Mouse (Mus musculus): ENCODE measurements around the gene Nipal4.
"Not testable (repeated sequence)": the region's sequence is repeated elsewhere in the genome, so short reads cannot be mapped to it uniquely, and the experiment has no call there.

DNA sequence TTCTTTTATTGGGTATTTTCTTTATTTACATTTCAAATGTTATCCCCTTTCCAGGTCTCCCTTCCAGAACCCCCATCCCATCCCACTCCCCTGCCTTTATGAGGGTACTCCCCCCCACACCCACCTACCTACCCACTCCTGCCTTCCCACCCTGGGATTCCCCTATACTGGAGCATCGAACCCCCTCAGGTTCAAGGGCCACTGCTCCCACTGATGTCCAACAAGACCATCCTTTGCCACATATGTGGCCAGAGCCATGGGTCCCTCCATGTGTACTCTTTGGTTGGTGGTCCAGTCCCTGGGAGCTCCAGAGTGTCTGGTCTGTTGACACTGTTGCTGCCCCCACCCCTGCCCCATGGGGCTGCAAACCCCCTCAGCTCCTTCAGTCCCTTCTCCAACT, 15.7 kb upstream of the Nipal4 start:
- TF ChIP-seq POLR2A (IDR thresholded peaks at IDR 0.05; ENCODE audit: insufficient read length, low read depth); MAX (IDR thresholded peaks at IDR 0.05; ENCODE audit: low read depth); POLR2AphosphoS2 (IDR thresholded peaks at IDR 0.05; ENCODE audit: insufficient read length, low read depth); E2F4 (IDR thresholded peaks at IDR 0.05; ENCODE audit: insufficient read depth); REST (IDR thresholded peaks at IDR 0.05; ENCODE audit: insufficient read depth, insufficient read length); SRF (IDR thresholded peaks at IDR 0.05; ENCODE audit: control insufficient read depth, insufficient read length, low read depth); MYOG (IDR thresholded peaks at IDR 0.05; ENCODE audit: control insufficient read depth in 1 of 3, insufficient read depth in 1 of 3, insufficient read length in 2 of 3, low read depth in 2 of 3); USF1 (IDR thresholded peaks at IDR 0.05; ENCODE audit: low read depth); TCF12 (IDR thresholded peaks at IDR 0.05; ENCODE audit: insufficient read depth, poor library complexity, severe bottlenecking); MYOD1 (IDR thresholded peaks at IDR 0.05; ENCODE audit: control insufficient read depth in 1 of 3, insufficient read length in 2 of 3, low read depth in 2 of 3): not testable (repeated sequence)

All from myocyte (in vitro differentiated cells).